Mouse (Mus musculus) midbrain, postnatal 0 days (tissue): Measurements from ENCODE around the gene Ccdc8. TPM values are rescaled to one million over a fixed set of nuclear protein-coding genes. Genes with fewer than 3 reads are reported as not detected.

Experiments
- ATAC-seq: fragments of 200-750 bp; cut with Nextera tagmentation; 2 replicates; pipeline ENCODE4 v1.8.0; 2017; ENCODE audit warnings: moderate number of reproducible peaks, mild to moderate bottlenecking, moderate TSS enrichment, moderate library complexity; ENCODE audit not compliant: low FRiP score
- DNase-seq: peaks from one replicate; pipeline ENCODE4 v3.0.0-alpha.2; 2015; ENCODE audit warnings: low spot score
- H3K27ac ChIP-seq: fragments of 300-500 bp; sonication (generic); 2 replicates; pipeline ENCODE4 v1.5.1; 2014; ENCODE audit warnings: low read depth, mild to moderate bottlenecking, low read length, mixed read lengths
- H3K27me3 ChIP-seq: fragments of 300-500 bp; sonication (generic); 2 replicates; pipeline ENCODE4 v1.6.1; 2014; ENCODE audit warnings: low read length, control low read depth, mixed read lengths; ENCODE audit not compliant: insufficient read depth
- H3K36me3 ChIP-seq: fragments of 300-500 bp; sonication (generic); 2 replicates; pipeline ENCODE4 v1.6.1; 2014; ENCODE audit warnings: low read length, control low read depth, mixed read lengths; ENCODE audit not compliant: insufficient read depth
- H3K4me1 ChIP-seq: fragments of 300-500 bp; sonication (generic); 2 replicates; pipeline ENCODE4 v1.6.1; 2014; ENCODE audit warnings: mild to moderate bottlenecking, control low read depth, antibody characterized with exemption, low read length, mixed read lengths; ENCODE audit not compliant: insufficient read depth
- H3K4me2 ChIP-seq: fragments of 300-500 bp; sonication (generic); 2 replicates; pipeline ENCODE4 v1.6.1; 2014; ENCODE audit warnings: low read depth, mild to moderate bottlenecking, low read length, mixed read lengths; ENCODE audit not compliant: poor library complexity, severe bottlenecking
- H3K4me3 ChIP-seq: fragments of 300-500 bp; sonication (generic); 2 replicates; pipeline ENCODE4 v1.5.1; 2014; ENCODE audit warnings: low read depth, mild to moderate bottlenecking, low read length, moderate library complexity
- H3K9ac ChIP-seq: fragments of 300-500 bp; sonication (generic); replicated peaks from 2 replicates; pipeline ENCODE4 v1.6.1; 2014; ENCODE audit warnings: mild to moderate bottlenecking, low read length, moderate library complexity, mixed read lengths; ENCODE audit not compliant: poor library complexity, severe bottlenecking
- H3K9me3 ChIP-seq: fragments of 300-500 bp; sonication (generic); 2 replicates; pipeline ENCODE4 v1.6.1; 2016; ENCODE audit warnings: low read length, control low read depth
- CTCF ChIP-seq: IDR thresholded peaks from 2 replicates; pipeline ENCODE4 v1.5.1; 2016; ENCODE audit warnings: antibody characterized with exemption, mild to moderate bottlenecking
- WGBS: fragments of 180-500 bp; shearing (Covaris S2); extraction: QIAGEN DNeasy Blood & Tissue Kit; methylation state at CpG from one replicate; pipeline ENCODE4 v1.1.7; 2014; 5-methylcytosine and 5-hydroxymethylcytosine counted together
- polyA plus RNA-seq: library from polyadenylated mRNA; unstranded; fragments of >200 nt; fragmentation: Nextera tagmentation; extraction: Ambion mirVana; gene quantifications from 2 replicates; pipeline ENCODE4 v1.2.1, GENCODE M21; 2015
- total RNA-seq: library from RNA; depleted of rRNA; stranded (reverse); fragments of >200 nt; gene quantifications from 2 replicates; pipeline ENCODE4 v1.2.3, GENCODE M21; 2014

Ccdc8 gene
- total and polyA plus RNA-seq, 2 experiments from 2014 or later = 2.0 to 5.5 TPM

DNA sequence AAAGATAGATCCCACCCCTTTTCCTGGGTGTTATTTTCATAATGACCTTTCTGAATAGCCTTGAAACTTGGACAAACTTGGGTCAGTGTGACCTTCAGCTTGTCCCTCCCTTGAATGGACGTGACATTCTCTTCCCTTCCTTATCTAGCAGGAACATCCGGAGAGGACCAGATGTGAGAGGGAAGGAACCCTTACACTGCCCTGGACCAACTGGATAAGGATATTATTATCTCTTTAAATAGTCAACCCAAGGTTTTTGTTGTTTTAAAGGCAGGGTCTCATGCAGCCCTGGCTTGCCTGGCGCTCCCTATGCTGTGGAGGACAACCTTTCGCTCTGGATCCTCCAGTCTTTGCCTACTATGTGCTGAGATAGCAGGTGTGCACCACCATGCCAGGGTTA is 6.7 kb downstream of the Ccdc8 start:
- ATAC-seq (no peak; the same call in 1 of the 2 replicates), DNase-seq (no peak)
- Histone ChIP-seq H3K27me3 (no peaks in the 10 kb centered on the region), H3K4me3 (no peak overlapping the region), H3K9ac (no peak overlapping the region), H3K4me2 (no peak overlapping the region), H3K36me3 (peaks cover 3% of the 10 kb centered on the region; the same call in 1 of the 2 replicates), H3K27ac (no peak overlapping the region), H3K9me3 (no peaks in the 10 kb centered on the region), H3K4me1 (0 out of 2 replicates have a peak, but pooled peaks cover 4% of the 10 kb centered on the region)
- WGBS = 68% methylated on average over 4 of the region's 4 CpGs
- no peak for TF ChIP-seq CTCF

DNA sequence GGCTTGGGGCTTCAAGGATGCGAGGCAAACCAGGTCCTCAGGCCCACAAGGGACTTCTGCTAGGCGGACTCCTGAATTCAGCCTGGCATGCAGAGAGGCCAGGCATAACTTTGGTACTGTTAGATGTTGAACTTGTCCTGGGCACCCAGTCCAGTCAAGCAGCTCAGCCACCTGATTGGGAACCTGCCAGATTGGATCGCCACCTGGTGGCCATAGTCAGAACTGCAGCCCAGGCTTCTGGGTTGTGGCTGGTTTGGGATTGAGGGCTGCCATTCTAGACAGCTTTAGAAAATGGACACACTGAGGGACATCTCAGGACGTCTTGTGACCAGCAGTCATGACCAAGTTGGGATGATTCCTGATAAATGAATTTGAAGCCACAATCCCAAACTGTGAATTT is 7.1 kb downstream of the Ccdc8 start:
- 20% methylated on average over 4 of the region's 4 CpGs for WGBS
- TF ChIP-seq CTCF = peak; percentile 99
- ATAC-seq (peak; percentile 22; the same call in 1 of the 2 replicates), DNase-seq (peak; percentile 77)
- peaks cover 5% of the 10 kb centered on the region for H3K36me3 ChIP-seq
- no peaks in the 10 kb centered on the region for H3K9me3 ChIP-seq
- no peak overlapping the region for H3K4me2 ChIP-seq
- 0 out of 2 replicates have a peak, but pooled peaks cover 4% of the 10 kb centered on the region for H3K4me1 ChIP-seq
- no peak overlapping the region for H3K4me3 ChIP-seq
- H3K9ac ChIP-seq = no peak overlapping the region
- H3K27ac ChIP-seq = no peak overlapping the region
- no peaks in the 10 kb centered on the region for H3K27me3 ChIP-seq

DNA sequence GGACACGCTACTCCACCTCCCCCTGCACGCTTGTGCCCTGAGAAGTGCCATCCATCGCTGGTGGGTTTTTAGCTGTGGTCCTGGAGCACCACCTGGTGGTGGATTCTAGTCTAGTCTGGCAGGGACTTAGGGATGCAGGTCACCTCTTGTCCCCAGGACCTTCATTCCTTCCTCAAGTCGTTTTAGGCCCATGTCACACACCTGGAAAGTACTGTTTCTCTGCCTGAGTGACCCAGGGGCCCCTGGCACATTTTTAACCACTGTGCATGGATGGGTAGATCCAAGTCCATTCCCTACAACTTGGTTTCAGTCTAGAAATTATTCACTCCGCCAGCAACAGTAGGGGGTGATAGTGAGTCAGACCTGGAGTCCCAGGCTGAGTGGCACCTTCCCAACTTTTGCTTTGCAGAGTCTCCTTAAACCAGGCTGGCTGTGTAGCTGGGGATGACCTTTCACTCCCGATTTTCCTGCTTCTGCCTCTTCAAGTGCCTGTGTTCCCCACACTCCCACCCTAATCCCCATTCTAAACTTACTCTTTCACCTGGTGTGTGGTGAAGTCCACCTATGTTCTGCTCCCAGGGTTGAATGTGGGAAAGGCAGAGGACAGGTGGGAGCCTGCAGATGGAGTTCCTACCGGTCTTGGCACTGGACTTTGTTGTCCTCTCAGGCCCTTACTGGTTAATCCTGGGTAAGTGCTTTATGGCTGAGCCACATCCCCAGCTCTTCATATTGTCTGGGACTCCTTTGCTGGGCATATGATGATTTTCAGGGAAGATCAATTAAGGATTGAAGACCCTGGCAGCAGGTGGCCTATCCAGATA is 10.1 kb downstream of the Ccdc8 start:
- Histone ChIP-seq H3K9me3 (no peaks in the 10 kb centered on the region), H3K9ac (no peak overlapping the region), H3K4me3 (no peak overlapping the region), H3K4me2 (no peak overlapping the region), H3K4me1 (no peaks in the 10 kb centered on the region), H3K27ac (no peak overlapping the region), H3K36me3 (peaks cover 34% of the 10 kb centered on the region), H3K27me3 (no peaks in the 10 kb centered on the region)
- DNase-seq (peak; percentile 86), ATAC-seq (peak; percentile 67)
- 11% methylated on average over 7 of the region's 7 CpGs for WGBS
- TF ChIP-seq CTCF = peak; percentile 92

- DNase-seq = peak; percentile 22
- ATAC-seq = no peak
- Histone ChIP-seq H3K4me3 (no peak overlapping the region), H3K9me3 (no peaks in the 10 kb centered on the region), H3K27me3 (no peaks in the 10 kb centered on the region), H3K9ac (no peak overlapping the region), H3K4me1 (no peaks in the 10 kb centered on the region), H3K27ac (no peak overlapping the region), H3K36me3 (peaks cover 42% of the 10 kb centered on the region), H3K4me2 (no peak overlapping the region)
- 79% methylated on average over 7 of the region's 7 CpGs for WGBS
- no peak for TF ChIP-seq CTCF
Measured at GRCm38 (mm10) chr7:17003230-17003960, 10.9 kb downstream of the Ccdc8 start.

GRCm38 (mm10) chr7:17004716-17005115 is 12.2 kb downstream of the Ccdc8 start:
- H3K27me3 ChIP-seq = no peaks in the 10 kb centered on the region

GRCm38 (mm10) chr7:17007300-17007699 is 14.8 kb downstream of the Ccdc8 start:
- Histone ChIP-seq H3K27ac (no peak overlapping the region), H3K9ac (no peak overlapping the region), H3K36me3 (peaks cover 68% of the 10 kb centered on the region), H3K27me3 (no peaks in the 10 kb centered on the region), H3K4me2 (no peak overlapping the region), H3K4me3 (no peak overlapping the region), H3K9me3 (no peaks in the 10 kb centered on the region), H3K4me1 (no peaks in the 10 kb centered on the region)
- ATAC-seq (peak; percentile 36; the same call in 1 of the 2 replicates), DNase-seq (peak; percentile 66)
- TF ChIP-seq CTCF = peak; percentile 82
- WGBS = 87% methylated on average over 4 of the region's 4 CpGs

More at GRCm38 (mm10) chr7:17004716-17005115, 12.2 kb downstream of the Ccdc8 start:
- no peak for TF ChIP-seq CTCF
- H3K27ac ChIP-seq = no peak overlapping the region
- H3K9ac ChIP-seq = no peak overlapping the region
- no peaks in the 10 kb centered on the region for H3K9me3 ChIP-seq
- peaks cover 52% of the 10 kb centered on the region for H3K36me3 ChIP-seq
- no peak for DNase-seq
- H3K4me2 ChIP-seq = no peak overlapping the region
- no peak for ATAC-seq
- 91% methylated on average over 7 of the region's 7 CpGs for WGBS
- H3K4me1 ChIP-seq = no peaks in the 10 kb centered on the region
- no peak overlapping the region for H3K4me3 ChIP-seq
